Mouse (Mus musculus) CH12.LX (cell line): ENCODE results near the gene Plcl2. TPM values are rescaled to one million over a fixed set of nuclear protein-coding genes. Genes with fewer than 3 reads are reported as not detected.

Experiments
- DNase-seq: peaks from one replicate; pipeline ENCODE4 v3.0.0-alpha.2; 2013; ENCODE audit errors: extremely low read depth
- H3K27ac ChIP-seq: 2 replicates; pipeline ENCODE4 v1.5.1; 2012; ENCODE audit warnings: low read depth, mild to moderate bottlenecking, control low read depth, moderate library complexity; ENCODE audit not compliant: insufficient read depth
- H3K27me3 ChIP-seq: replicated peaks from 2 replicates; pipeline ENCODE3; 2012; ENCODE audit warnings: inconsistent platforms
- H3K36me3 ChIP-seq, 2 experiments: replicated peaks in 1 of 2; 2 replicates each; pipeline versions ENCODE3 to v1.6.1; 2012; ENCODE audit warnings: inconsistent platforms in 1 of 2, low read length in 1 of 2, mild to moderate bottlenecking in 1 of 2, mixed read lengths in 1 of 2, moderate library complexity in 1 of 2; ENCODE audit not compliant: control insufficient read depth in 1 of 2, insufficient read depth in 1 of 2
- H3K4me1 ChIP-seq, 2 experiments: 2 replicates each; pipeline ENCODE4 v1.6.1; 2012; ENCODE audit warnings: inconsistent platforms in 1 of 2, moderate library complexity in 1 of 2; ENCODE audit not compliant: insufficient read depth in 2 of 2, control insufficient read depth in 1 of 2
- H3K4me2 ChIP-seq: 2 replicates; pipeline ENCODE4 v1.6.1; 2012; ENCODE audit warnings: low read depth, mild to moderate bottlenecking, control low read depth; ENCODE audit not compliant: poor library complexity, insufficient read depth, severe bottlenecking
- H3K4me3 ChIP-seq, 3 experiments: fragments of 150-350 bp in 1 of 3; sonication (generic) in 1 of 3; replicated peaks in 1 of 3; 2 replicates each; pipeline versions ENCODE3 to v1.5.1; 2011 to 2012; ENCODE audit warnings: low read depth in 2 of 3, low read length in 2 of 3, mild to moderate bottlenecking in 2 of 3, moderate library complexity in 2 of 3, control low read depth in 1 of 3, improper control_type of control experiment in 1 of 3, inconsistent platforms in 1 of 3, mixed read lengths in 1 of 3; ENCODE audit not compliant: poor library complexity in 1 of 3
- H3K79me2 ChIP-seq: replicated peaks from 2 replicates; pipeline ENCODE4 v1.6.1; 2012; ENCODE audit warnings: mild to moderate bottlenecking, moderate library complexity; ENCODE audit not compliant: control insufficient read depth, poor library complexity, insufficient read depth, severe bottlenecking; ENCODE audit errors: extremely low read depth
- H3K9ac ChIP-seq: 2 replicates; pipeline ENCODE4 v1.6.1; 2012; ENCODE audit warnings: low read depth, mild to moderate bottlenecking, control low read depth, moderate library complexity; ENCODE audit not compliant: insufficient read depth
- H3K9me3 ChIP-seq: replicated peaks from 2 replicates; pipeline ENCODE3; 2012; ENCODE audit warnings: low read length, inconsistent platforms, mixed read lengths
- CHD1 ChIP-seq: IDR thresholded peaks from 2 replicates; pipeline ENCODE4 v1.6.1; 2012; ENCODE audit warnings: low read depth, low read length, improper control_type of control experiment, inconsistent platforms
- E2F4 ChIP-seq: IDR thresholded peaks from 2 replicates; pipeline ENCODE4 v1.6.1; 2011; ENCODE audit warnings: low read depth, low read length, improper control_type of control experiment; ENCODE audit not compliant: insufficient replicate concordance
- ELF1 ChIP-seq: IDR thresholded peaks from 2 replicates; pipeline ENCODE4 v1.6.1; 2014; ENCODE audit warnings: low read depth, mild to moderate bottlenecking, inconsistent platforms, low read length, improper control_type of control experiment
- GABPA ChIP-seq: IDR thresholded peaks from 2 replicates; pipeline ENCODE4 v1.6.1; 2012; ENCODE audit warnings: low read depth, low read length, improper control_type of control experiment, inconsistent platforms; ENCODE audit not compliant: insufficient replicate concordance
- HCFC1 ChIP-seq: IDR thresholded peaks from 2 replicates; pipeline ENCODE4 v1.6.1; 2012; ENCODE audit warnings: low read depth, mild to moderate bottlenecking, inconsistent platforms, low read length, improper control_type of control experiment
- MAX ChIP-seq: IDR thresholded peaks from 2 replicates; pipeline ENCODE4 v1.6.1; 2011; ENCODE audit warnings: low read length, improper control_type of control experiment
- MAZ ChIP-seq: IDR thresholded peaks from 2 replicates; pipeline ENCODE4 v1.6.1; 2012; ENCODE audit warnings: low read depth, mild to moderate bottlenecking, inconsistent platforms, low read length, improper control_type of control experiment, moderate library complexity
- MXI1 ChIP-seq: IDR thresholded peaks from 2 replicates; pipeline ENCODE4 v1.6.1; 2011; ENCODE audit warnings: mild to moderate bottlenecking, low read depth, low read length, improper control_type of control experiment
- PAX5 ChIP-seq: IDR thresholded peaks from 2 replicates; pipeline ENCODE4 v1.6.1; 2012; ENCODE audit warnings: low read length, inconsistent platforms, mixed read lengths
- POLR2A ChIP-seq: IDR thresholded peaks from 2 replicates; pipeline ENCODE4 v1.6.1; 2011; ENCODE audit warnings: low read depth, mild to moderate bottlenecking, improper control_type of control experiment, low read length
- RCOR1 ChIP-seq: conservative IDR thresholded peaks from 2 replicates; pipeline ENCODE4 v1.6.1; 2012; ENCODE audit warnings: low read depth, mild to moderate bottlenecking, inconsistent platforms, low read length, improper control_type of control experiment
- SIN3A ChIP-seq: IDR thresholded peaks from 2 replicates; pipeline ENCODE4 v1.6.1; 2012; ENCODE audit warnings: low read length, improper control_type of control experiment, inconsistent platforms
- SMC3 ChIP-seq: IDR thresholded peaks from 2 replicates; pipeline ENCODE4 v1.6.1; 2011; ENCODE audit warnings: low read depth, low read length, improper control_type of control experiment
- TBP ChIP-seq: conservative IDR thresholded peaks from 2 replicates; pipeline ENCODE4 v1.6.1; 2011; ENCODE audit warnings: low read depth, low read length, improper control_type of control experiment
- TCF12 ChIP-seq: IDR thresholded peaks from 2 replicates; pipeline ENCODE4 v1.6.1; 2014; ENCODE audit warnings: low read depth, mild to moderate bottlenecking, inconsistent platforms, low read length, improper control_type of control experiment
- UBTF ChIP-seq: IDR thresholded peaks from 2 replicates; pipeline ENCODE4 v1.6.1; 2012; ENCODE audit warnings: low read depth, mild to moderate bottlenecking, inconsistent platforms, low read length, improper control_type of control experiment, moderate library complexity
- ZNF384 ChIP-seq: IDR thresholded peaks from 2 replicates; pipeline ENCODE4 v1.6.1; 2012; ENCODE audit warnings: low read depth, low read length, improper control_type of control experiment, inconsistent platforms
- dilution Hi-C: fragments of 300-500 bp; cut with MboI; formaldehyde crosslinking; loops from 2 replicates; pipeline ENCODE4 v1.14.3; 2020; ENCODE audit warnings: low sequenced_read_pairs; ENCODE audit not compliant: extremely low pct_unique_long_range_greater_than_20kb, extremely low pct_ligation_motif_present
- in situ Hi-C: fragments of 300-500 bp; cut with MboI; formaldehyde crosslinking; loops from 3 replicates; pipeline ENCODE4 v1.14.3; 2019; ENCODE audit warnings: low sequenced_read_pairs, low pct_ligation_motif_present, low pct_unique_long_range_greater_than_20kb, mixed read lengths
- polyA plus RNA-seq: library from polyadenylated mRNA; unstranded; fragments of >175 nt; gene quantifications from 2 replicates; pipeline ENCODE4 v1.2.1, GENCODE M21; 2012; ENCODE audit warnings: low read depth; ENCODE audit not compliant: insufficient read length
- total RNA-seq, 2 experiments: library from RNA; depleted of rRNA; stranded (reverse); fragments of 300-350 nt in 1 of 2; fragments of >200 nt in 1 of 2; gene quantifications; 2 replicates each; pipeline ENCODE4 v1.2.3; 2012 to 2014

Gene Plcl2
- total and polyA plus RNA-seq, 3 experiments: 9.0 to 16.6 (median 12.7) TPM

GRCm38 (mm10) chr17:50625584-50625983 lies 116.4 kb downstream of the Plcl2 start:
- H3K27me3 ChIP-seq: no peaks in the 10 kb centered on the region
- TF ChIP-seq HCFC1: no peak
- TF ChIP-seq MXI1: no peak
- no peak for TF ChIP-seq MAZ
- TF ChIP-seq SMC3: no peak
- no peak for DNase-seq
- no peaks in the 10 kb centered on the region for H3K79me2 ChIP-seq
- H3K27ac ChIP-seq: no peak overlapping the region
- H3K9ac ChIP-seq: no peak overlapping the region
- no peaks in the 10 kb centered on the region; a peak in 1 of 4 replicates for H3K4me1 ChIP-seq
- in situ Hi-C loops: no loop called here
- no peaks in the 10 kb centered on the region for H3K9me3 ChIP-seq
- dilution Hi-C loops: no loop called here
- H3K4me3 ChIP-seq: no peak overlapping the region
- H3K36me3 ChIP-seq: peaks cover 4 to 12% of the 10 kb centered on the region in 2 experiments
- no peak overlapping the region for H3K4me2 ChIP-seq

GRCm38 (mm10) chr17:50627658-50628057 lies 118.5 kb downstream of the Plcl2 start:
- Histone ChIP-seq H3K79me2 (no peaks in the 10 kb centered on the region), H3K4me2 (no peak overlapping the region), H3K4me1 (no peaks in the 10 kb centered on the region; a peak in 1 of 4 replicates), H3K36me3 (peaks cover 7 to 15% of the 10 kb centered on the region in 2 experiments), H3K27ac (no peak overlapping the region), H3K9ac (no peak overlapping the region), H3K4me3 (no peak overlapping the region), H3K27me3 (no peaks in the 10 kb centered on the region), H3K9me3 (no peaks in the 10 kb centered on the region)
- TF ChIP-seq ZNF384 (no peak), PAX5 (no peak), ELF1 (no peak), E2F4 (no peak), SIN3A (no peak), SMC3 (no peak), UBTF (no peak), HCFC1 (no peak), POLR2A (no peak), TCF12 (no peak), RCOR1 (no peak), MXI1 (no peak), MAZ (no peak), GABPA (no peak), CHD1 (no peak), TBP (no peak), MAX (no peak)
- in situ Hi-C loops: no loop called here
- no peak for DNase-seq
- dilution Hi-C loops: no loop called here
